Mouse (Mus musculus) left cerebral cortex, postnatal 4 days (tissue): Measurements from ENCODE around the gene Selenop. TPM values are rescaled to one million over a fixed set of nuclear protein-coding genes. Genes with fewer than 3 reads are reported as not detected.
"Not testable (repeated sequence)": the region's sequence is repeated elsewhere in the genome, so short reads cannot be mapped to it uniquely, and the experiment has no call there.

Source experiments
- DNase-seq: peaks from one replicate; pipeline ENCODE4 v3.0.0-alpha.2; 2022
- intact Hi-C: fragments of 180-260 bp; cut with DNase I; formaldehyde crosslinking; loops from one replicate; pipeline ENCODE4 v1.15.1; 2025
- total RNA-seq, 2 experiments: library from RNA; stranded (reverse); gene quantifications; 2 replicates each; pipeline ENCODE4 v1.2.3; 2021

Selenop gene
- 100 to 1,000 TPM; 163 to 191 TPM for total RNA-seq

- no peak for DNase-seq
- intact Hi-C loops, result no loop called here
These were observed at the start of gene Selenop for GRCm38 (mm10) chr15:3268247-3268646. Gene Selenop (plus strand): TSS chr15:3268547.

GRCm38 (mm10) chr15:3218668-3219067 is 49.7 kb upstream of the Selenop start:
- intact Hi-C loops, DNase-seq: not testable (repeated sequence)

- intact Hi-C loops, result no loop called here
These were observed 45.4 kb upstream of the Selenop start for GRCm38 (mm10) chr15:3222803-3223437.

GRCm38 (mm10) chr15:3226573-3226972 is 41.8 kb upstream of the Selenop start:
- intact Hi-C loops, result no loop called here

More at GRCm38 (mm10) chr15:3222803-3223437, 45.4 kb upstream of the Selenop start:
- DNase-seq, result no peak

GRCm38 (mm10) chr15:3228185-3228584 is 40.2 kb upstream of the Selenop start:
- intact Hi-C loops, result no loop called here
- DNase-seq, result no peak

More at GRCm38 (mm10) chr15:3226573-3226972, 41.8 kb upstream of the Selenop start:
- DNase-seq, result no peak

GRCm38 (mm10) chr15:3228990-3229389 is 39.4 kb upstream of the Selenop start:
- no peak for DNase-seq
- intact Hi-C loops, result no loop called here

- intact Hi-C loops, result no loop called here
- DNase-seq, result no peak
These were observed 37.3 kb upstream of the Selenop start for GRCm38 (mm10) chr15:3231004-3231403.

- intact Hi-C loops, result no loop called here
These were observed 36.0 kb upstream of the Selenop start for GRCm38 (mm10) chr15:3232168-3232835.

GRCm38 (mm10) chr15:3233837-3234551 is 34.4 kb upstream of the Selenop start:
- intact Hi-C loops, result no loop called here
- DNase-seq, result no peak

More at GRCm38 (mm10) chr15:3232168-3232835, 36.0 kb upstream of the Selenop start:
- no peak for DNase-seq

- intact Hi-C loops, result no loop called here
- no peak for DNase-seq
These were observed 32.0 kb upstream of the Selenop start for GRCm38 (mm10) chr15:3236338-3236737.

- intact Hi-C loops, result no loop called here
- DNase-seq, result no peak
These were observed 30.4 kb upstream of the Selenop start for GRCm38 (mm10) chr15:3237963-3238362.

- DNase-seq, intact Hi-C loops: not testable (repeated sequence)
These were observed 23.3 kb upstream of the Selenop start for GRCm38 (mm10) chr15:3245036-3245435.

GRCm38 (mm10) chr15:3250620-3251019 is 17.7 kb upstream of the Selenop start:
- DNase-seq, result no peak
- intact Hi-C loops, result no loop called here

- DNase-seq, result no peak
- intact Hi-C loops, result no loop called here
These were observed 17.2 kb upstream of the Selenop start for GRCm38 (mm10) chr15:3251031-3251717.

GRCm38 (mm10) chr15:3251718-3252067 is 16.7 kb upstream of the Selenop start:
- DNase-seq, result no peak
- intact Hi-C loops, result no loop called here

GRCm38 (mm10) chr15:3259025-3259424 is 9.3 kb upstream of the Selenop start:
- intact Hi-C loops, result no loop called here
- DNase-seq, result no peak

GRCm38 (mm10) chr15:3260309-3260708 is 8.0 kb upstream of the Selenop start:
- intact Hi-C loops, result no loop called here
- DNase-seq, result no peak

- no peak for DNase-seq
- intact Hi-C loops, result no loop called here
These were observed 5.5 kb upstream of the Selenop start for GRCm38 (mm10) chr15:3262883-3263282.

GRCm38 (mm10) chr15:3264293-3264692 is 4.1 kb upstream of the Selenop start:
- DNase-seq, result no peak
- intact Hi-C loops, result no loop called here

GRCm38 (mm10) chr15:3264828-3265227 is 3.5 kb upstream of the Selenop start:
- DNase-seq, result no peak
- intact Hi-C loops, result no loop called here

GRCm38 (mm10) chr15:3269496-3269895 is 1.1 kb downstream of the Selenop start:
- intact Hi-C loops, result no loop called here
- no peak for DNase-seq
